Mouse (Mus musculus) 416B (cell line): Measurements from ENCODE around the gene Ttc22.

Source experiments
- DNase-seq: peaks from one replicate; pipeline ENCODE4 v3.0.0; 2011; ENCODE audit warnings: low read depth

Ttc22 gene

GRCm38 (mm10) chr4:106622030-106622493 is at the start of gene Ttc22:
TSS of gene Ttc22 (plus strand) at chr4:106622432.
- DNase-seq = no peak

- no peak for DNase-seq
These were observed 47.2 kb upstream of the Ttc22 start for GRCm38 (mm10) chr4:106575022-106575421.

- DNase-seq = no peak
These were observed 44.7 kb upstream of the Ttc22 start for GRCm38 (mm10) chr4:106577511-106577910.

- DNase-seq = no peak
These were observed 40.9 kb upstream of the Ttc22 start for GRCm38 (mm10) chr4:106581176-106581864.

GRCm38 (mm10) chr4:106581865-106582204 is 40.4 kb upstream of the Ttc22 start:
- no peak for DNase-seq

GRCm38 (mm10) chr4:106582428-106583153 is 39.6 kb upstream of the Ttc22 start:
- peak; percentile 32 for DNase-seq

GRCm38 (mm10) chr4:106584665-106585064 is 37.6 kb upstream of the Ttc22 start:
- no peak for DNase-seq

GRCm38 (mm10) chr4:106587075-106587474 is 35.2 kb upstream of the Ttc22 start:
- no peak for DNase-seq

GRCm38 (mm10) chr4:106590142-106590541 is 32.1 kb upstream of the Ttc22 start:
- no peak for DNase-seq

GRCm38 (mm10) chr4:106590871-106591270 is 31.4 kb upstream of the Ttc22 start:
- DNase-seq = no peak

- DNase-seq = peak; percentile 25
These were observed 28.6 kb upstream of the Ttc22 start for GRCm38 (mm10) chr4:106593636-106594035.

- DNase-seq = peak; percentile 25
These were observed 26.0 kb upstream of the Ttc22 start for GRCm38 (mm10) chr4:106596200-106596599.

- no peak for DNase-seq
These were observed 25.2 kb upstream of the Ttc22 start for GRCm38 (mm10) chr4:106597055-106597454.

GRCm38 (mm10) chr4:106597741-106598140 is 24.5 kb upstream of the Ttc22 start:
- no peak for DNase-seq

GRCm38 (mm10) chr4:106599415-106599814 is 22.8 kb upstream of the Ttc22 start:
- peak; percentile 56 for DNase-seq

GRCm38 (mm10) chr4:106600770-106601169 is 21.5 kb upstream of the Ttc22 start:
- DNase-seq = no peak

- DNase-seq = no peak
These were observed 15.3 kb upstream of the Ttc22 start for GRCm38 (mm10) chr4:106606639-106607554.

- no peak for DNase-seq
These were observed 14.3 kb upstream of the Ttc22 start for GRCm38 (mm10) chr4:106607905-106608304.

- no peak for DNase-seq
These were observed 9.1 kb upstream of the Ttc22 start for GRCm38 (mm10) chr4:106613105-106613504.

GRCm38 (mm10) chr4:106613560-106613959 is 8.7 kb upstream of the Ttc22 start:
- DNase-seq = peak; percentile 81

- DNase-seq = peak; percentile 69
These were observed 7.9 kb upstream of the Ttc22 start for GRCm38 (mm10) chr4:106614180-106614797.

- no peak for DNase-seq
These were observed 7.4 kb upstream of the Ttc22 start for GRCm38 (mm10) chr4:106614881-106615280.
